Mouse (Mus musculus): ENCODE data around the gene A730009L09Rik. TPM values are rescaled to one million over a fixed set of nuclear protein-coding genes. Genes with fewer than 3 reads are reported as not detected.
A peak's percentile ranks its signal among the peaks of the same experiment; 100 is the strongest.

The A730009L09Rik gene
- polyA plus RNA-seq, 1 experiment from 2014 or later = not detected

GRCm38 (mm10) chr16:84553981-84554380, 39.1 kb downstream of the A730009L09Rik start:
- Histone ChIP-seq H3K9ac (ENCODE audit: low read length) (no peak overlapping the region), H3K27me3 (ENCODE audit: control insufficient read depth, insufficient read depth, low read depth, low read length) (no peaks in the 10 kb centered on the region), H3K9me3 (ENCODE audit: control insufficient read depth, low read length) (no peaks in the 10 kb centered on the region), H3K4me3 (ENCODE audit: low read length) (no peak overlapping the region), H3K4me1 (replicated peaks; ENCODE audit: control insufficient read depth, insufficient read depth, low read length) (no peaks in the 10 kb centered on the region), H3K36me3 (ENCODE audit: control insufficient read depth, insufficient read depth, low read length) (no peaks in the 10 kb centered on the region), H3K27ac (ENCODE audit: low read length) (no peak overlapping the region), H3K4me2 (ENCODE audit: low read depth, low read length) (no peak overlapping the region)
- 75% methylated on average over 13 of the region's 13 CpGs for WGBS
- no peak for ATAC-seq (ENCODE audit: low read depth)

- Histone ChIP-seq H3K9me3 (ENCODE audit: control insufficient read depth, low read length) (no peaks in the 10 kb centered on the region), H3K36me3 (ENCODE audit: control insufficient read depth, insufficient read depth, low read length) (no peaks in the 10 kb centered on the region), H3K4me1 (replicated peaks; ENCODE audit: control insufficient read depth, insufficient read depth, low read length) (no peaks in the 10 kb centered on the region), H3K27me3 (ENCODE audit: control insufficient read depth, insufficient read depth, low read depth, low read length) (no peaks in the 10 kb centered on the region), H3K4me2 (ENCODE audit: low read depth, low read length) (peak overlapping the region; percentile 32; the same call in 1 of the 2 replicates), H3K4me3 (ENCODE audit: low read length) (no peak overlapping the region), H3K9ac (ENCODE audit: low read length) (no peak overlapping the region), H3K27ac (ENCODE audit: low read length) (no peak overlapping the region)
- 48% methylated on average over 20 of the region's 20 CpGs for WGBS
- ATAC-seq (ENCODE audit: low read depth) = no peak
Measured at GRCm38 (mm10) chr16:84558113-84558917, 43.4 kb downstream of the A730009L09Rik start.

DNA sequence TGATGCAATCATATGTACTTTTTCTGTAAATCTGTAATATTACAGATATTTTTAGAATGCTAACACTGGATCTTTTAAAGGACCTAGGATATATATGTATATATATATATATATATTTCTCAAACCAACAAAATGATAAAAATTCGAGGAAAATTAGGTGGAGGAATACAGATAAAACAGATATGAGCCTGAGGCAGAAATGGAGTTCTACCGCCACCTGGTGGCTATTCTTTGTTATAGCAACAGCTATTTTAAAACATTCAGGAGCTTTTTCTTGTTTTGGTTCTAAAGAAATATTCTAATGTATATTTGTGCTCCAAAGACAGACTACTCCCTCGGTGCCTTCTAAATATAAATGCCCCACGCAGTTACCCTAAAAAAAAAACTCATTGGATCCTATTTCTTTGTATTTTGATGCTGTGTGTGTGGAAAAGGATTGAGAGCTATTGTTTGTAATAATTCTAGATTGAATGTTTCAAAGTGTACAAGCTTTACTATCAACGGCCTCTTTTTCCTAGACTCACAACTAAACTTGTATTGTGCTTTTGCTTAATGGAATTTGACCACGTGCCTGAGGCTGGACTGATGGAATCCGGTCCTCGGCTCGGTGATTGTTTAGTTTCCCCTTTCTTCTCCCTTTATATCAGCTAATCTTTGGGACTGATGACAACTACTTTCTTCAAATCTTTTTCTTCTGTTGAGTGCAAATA, 44.8 kb downstream of the A730009L09Rik start:
- no peaks in the 10 kb centered on the region for H3K4me1 ChIP-seq (replicated peaks; ENCODE audit: control insufficient read depth, insufficient read depth, low read length)
- H3K4me3 ChIP-seq (ENCODE audit: low read length) = no peak overlapping the region
- H3K27me3 ChIP-seq (ENCODE audit: control insufficient read depth, insufficient read depth, low read depth, low read length) = no peaks in the 10 kb centered on the region
- H3K9ac ChIP-seq (ENCODE audit: low read length) = no peak overlapping the region
- H3K9me3 ChIP-seq (ENCODE audit: control insufficient read depth, low read length) = no peaks in the 10 kb centered on the region
- H3K36me3 ChIP-seq (ENCODE audit: control insufficient read depth, insufficient read depth, low read length) = no peaks in the 10 kb centered on the region
- H3K4me2 ChIP-seq (ENCODE audit: low read depth, low read length) = no peak overlapping the region
- 22% methylated on average over 9 of the region's 9 CpGs for WGBS
- ATAC-seq (ENCODE audit: low read depth) = no peak
- H3K27ac ChIP-seq (ENCODE audit: low read length) = no peak overlapping the region

DNA sequence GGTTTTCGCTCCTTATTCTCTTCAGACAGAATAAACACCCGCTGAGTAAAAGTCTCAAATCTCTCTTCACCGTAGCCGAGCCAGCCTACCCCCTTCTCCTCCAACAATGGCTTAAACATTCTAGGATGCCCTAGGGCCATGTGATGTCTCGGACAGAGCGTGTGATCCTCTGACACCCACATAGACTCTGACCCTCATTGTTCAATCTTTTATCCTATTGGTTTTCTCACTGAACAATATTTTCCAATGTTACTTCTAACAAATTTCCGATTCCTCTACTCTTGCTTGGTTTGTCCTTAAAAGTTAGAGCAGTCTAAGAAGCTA, 45.3 kb downstream of the A730009L09Rik start:
- ATAC-seq (ENCODE audit: low read depth) = no peak
- Histone ChIP-seq H3K27ac (ENCODE audit: low read length) (no peak overlapping the region), H3K4me3 (ENCODE audit: low read length) (no peak overlapping the region), H3K27me3 (ENCODE audit: control insufficient read depth, insufficient read depth, low read depth, low read length) (no peaks in the 10 kb centered on the region), H3K9me3 (ENCODE audit: control insufficient read depth, low read length) (no peaks in the 10 kb centered on the region), H3K4me2 (ENCODE audit: low read depth, low read length) (no peak overlapping the region), H3K36me3 (ENCODE audit: control insufficient read depth, insufficient read depth, low read length) (no peaks in the 10 kb centered on the region), H3K9ac (ENCODE audit: low read length) (no peak overlapping the region), H3K4me1 (replicated peaks; ENCODE audit: control insufficient read depth, insufficient read depth, low read length) (no peaks in the 10 kb centered on the region)
- WGBS = 62% methylated on average over 7 of the region's 7 CpGs

Other genes starting within 250 kb of the A730009L09Rik start
- gene Mrpl39, start 220.6 kb downstream of the A730009L09Rik start, polyA plus RNA-seq (2015; fragmentation: Nextera tagmentation; extraction: Ambion mirVana) = 44.2 and 47.0 TPM in 2 replicates